Mouse (Mus musculus) duodenum, adult 2 months (tissue): ENCODE data around the gene Pcnx2. TPM values are rescaled to one million over a fixed set of nuclear protein-coding genes. Genes with fewer than 3 reads are reported as not detected.

Experiments
- polyA plus RNA-seq: library from polyadenylated mRNA; depleted of rRNA; stranded (reverse); fragments of >200 nt; gene quantifications from 2 replicates; pipeline ENCODE4 v1.2.3, GENCODE M21; 2012; ENCODE audit warnings: low replicate concordance; rRNA removed

Pcnx2 gene
- polyA plus RNA-seq: 0.14 TPM in 2 replicates

DNA sequence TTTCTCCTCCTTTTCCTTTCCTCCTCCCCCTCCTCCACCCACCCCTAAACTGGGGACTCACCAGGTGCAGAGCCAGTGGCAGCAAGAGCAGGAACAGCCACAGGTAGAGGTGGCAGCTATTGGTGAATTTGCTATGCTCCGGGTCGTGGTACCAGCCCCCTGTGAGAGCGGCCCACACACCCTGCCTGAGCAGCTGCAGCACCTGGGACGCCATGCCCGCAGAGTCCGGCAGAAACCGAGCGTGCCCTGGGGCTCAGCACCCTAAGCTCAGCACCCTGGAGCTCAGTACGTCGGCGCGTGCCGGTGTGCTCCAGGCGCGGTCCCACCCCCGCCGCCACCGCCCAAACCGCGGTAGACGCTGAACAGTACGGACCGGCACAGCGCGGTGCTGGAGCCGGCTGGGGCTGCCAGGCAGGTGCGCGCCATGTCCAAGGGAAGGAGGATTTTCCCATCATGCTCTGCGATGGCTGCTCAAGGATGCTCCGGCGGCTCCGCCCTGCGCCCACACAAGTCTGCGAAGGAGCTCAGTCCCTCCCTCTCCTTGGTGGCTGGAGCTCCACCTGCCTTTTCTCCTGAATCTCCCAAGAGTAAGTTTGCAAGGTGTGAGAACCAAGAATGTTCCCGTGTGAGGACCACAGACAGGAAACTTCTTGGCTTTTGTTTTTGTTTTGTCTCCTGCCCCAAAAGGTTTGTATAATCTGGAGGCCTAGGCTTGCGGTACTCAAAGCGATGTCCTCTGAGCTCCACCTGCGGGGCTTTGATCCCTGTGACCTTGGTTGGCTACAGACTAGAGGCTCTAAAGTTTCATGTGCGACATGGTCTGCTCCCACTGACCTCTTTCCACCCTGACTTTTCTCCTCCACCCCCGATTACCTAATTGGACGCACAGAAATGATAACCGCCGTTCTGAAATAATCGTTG lies at the start of gene Pcnx2:
Gene Pcnx2 (minus strand): TSS at position 450 of the 921 bp plus-strand sequence.

DNA sequence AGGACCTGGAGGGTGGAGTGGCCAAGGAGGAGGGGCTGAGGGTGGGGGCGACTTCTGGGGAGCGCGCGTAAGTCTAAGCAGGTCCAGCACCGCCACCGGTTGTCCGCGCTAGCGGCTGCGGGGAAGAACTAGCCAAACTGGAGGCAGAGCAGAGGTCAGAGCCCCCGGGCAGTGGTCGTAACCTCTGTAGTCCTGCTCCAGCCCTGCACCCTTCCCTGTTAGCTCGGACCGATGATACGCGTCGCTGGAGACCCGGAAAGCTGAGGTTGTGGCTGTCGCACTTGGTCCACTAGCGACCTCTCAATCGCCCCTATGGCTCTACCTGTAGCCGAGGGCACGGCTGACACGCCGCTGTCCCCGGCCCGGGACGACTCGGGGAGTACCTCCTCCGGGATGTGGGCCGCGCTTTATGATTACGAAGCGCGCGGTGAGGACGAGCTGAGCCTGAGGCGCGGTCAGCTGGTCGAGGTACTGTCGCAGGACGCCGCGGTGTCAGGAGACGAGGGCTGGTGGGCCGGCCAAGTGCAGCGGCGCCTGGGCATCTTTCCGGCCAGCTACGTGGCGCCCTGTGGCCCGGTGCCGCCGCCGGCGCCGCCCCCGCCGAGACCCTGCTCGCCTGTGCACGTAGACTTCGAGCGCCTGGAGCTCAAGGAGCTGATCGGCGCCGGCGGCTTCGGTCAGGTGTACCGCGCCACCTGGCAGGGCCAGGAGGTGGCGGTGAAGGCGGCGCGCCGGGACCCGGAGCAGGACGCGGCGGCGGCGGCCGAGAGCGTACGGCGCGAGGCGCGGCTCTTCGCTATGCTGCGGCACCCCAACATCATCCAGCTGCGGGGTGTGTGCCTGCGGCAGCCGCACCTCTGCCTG lies 12.5 kb upstream of the Pcnx2 start, which contains the start of gene Map3k21:
Gene Map3k21 (plus strand): TSS at position 86 of the 864 bp plus-strand sequence.

DNA sequence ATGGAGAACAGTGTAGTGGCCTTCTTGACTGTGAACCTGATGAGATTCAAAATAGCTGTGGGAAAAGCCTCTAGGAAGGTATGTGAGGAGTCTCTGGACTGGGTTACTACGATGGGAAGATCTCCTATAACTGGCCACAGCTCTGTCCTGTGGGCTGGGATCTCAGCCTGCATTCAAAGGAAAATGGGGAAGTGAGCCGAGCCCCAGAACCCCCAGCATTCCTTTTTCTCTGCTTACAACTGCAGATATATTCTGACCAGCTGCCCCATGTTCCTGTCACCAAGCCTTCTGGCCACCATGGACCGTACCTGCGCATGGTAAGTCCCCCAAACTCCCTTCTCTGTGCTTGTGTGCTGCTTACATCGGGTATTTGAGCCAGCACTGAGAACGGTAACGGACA lies 168.4 kb downstream of the Pcnx2 start, which contains the start of gene Ntpcr:
Gene Ntpcr (plus strand): TSS at position 218 of the 400 bp plus-strand sequence.

Other genes starting within 250 kb of the Pcnx2 start
- 0.79 and 0.92 TPM in 2 replicates for gene Map10, start 228.5 kb downstream of the Pcnx2 start, polyA plus RNA-seq
- 12.5 and 17.2 TPM in 2 replicates for gene Ntpcr, start 168.4 kb downstream of the Pcnx2 start, polyA plus RNA-seq
- 8.8 and 12.9 TPM in 2 replicates for gene Map3k21, start 12.1 kb upstream of the Pcnx2 start, polyA plus RNA-seq
- 25.7 and 57.1 TPM in 2 replicates for gene Kcnk1, start 96.9 kb upstream of the Pcnx2 start, polyA plus RNA-seq